Mouse (Mus musculus) forebrain, embryonic 16.5 days (tissue): Measurements from ENCODE around the gene Traf3ip1. TPM values are rescaled to one million over a fixed set of nuclear protein-coding genes. Genes with fewer than 3 reads are reported as not detected.

Experiments used
- polyA plus RNA-seq: library from polyadenylated mRNA; unstranded; fragments of >200 nt; fragmentation: Nextera tagmentation; extraction: Ambion mirVana; gene quantifications from 2 replicates; pipeline ENCODE4 v1.2.1, GENCODE M21; 2015

Gene Traf3ip1
- polyA plus RNA-seq, 1 experiment from 2014 or later = 13.2 TPM

Other genes with a start within 250 kb of the Traf3ip1 start
- 67.7 and 67.9 TPM in 2 replicates for gene Ube2f, start 244.3 kb upstream of the Traf3ip1 start, polyA plus RNA-seq
- gene Scly, start 196.3 kb upstream of the Traf3ip1 start, polyA plus RNA-seq = 7.6 and 9.3 TPM in 2 replicates
- gene Espnl, start 172.6 kb upstream of the Traf3ip1 start, polyA plus RNA-seq = 0.08 and 0.14 TPM in 2 replicates
- 0.15 TPM in 1 of 2 replicates, not detected in the other for gene Klhl30, start 143.6 kb upstream of the Traf3ip1 start, polyA plus RNA-seq
- gene Erfe, start 128.2 kb upstream of the Traf3ip1 start, polyA plus RNA-seq = 0.16 and 0.62 TPM in 2 replicates
- gene Ilkap, start 95.8 kb upstream of the Traf3ip1 start, polyA plus RNA-seq = 158 and 163 TPM in 2 replicates
- 208 and 217 TPM in 2 replicates for gene Hes6, start 80.6 kb upstream of the Traf3ip1 start, polyA plus RNA-seq
- gene Per2, start 35.3 kb upstream of the Traf3ip1 start, polyA plus RNA-seq = 5.6 and 6.3 TPM in 2 replicates
- 13.7 and 14.1 TPM in 2 replicates for gene Asb1, start 45.9 kb downstream of the Traf3ip1 start, polyA plus RNA-seq